Mouse (Mus musculus) lung, postnatal 25 days (tissue): ENCODE data around the gene Tdo2.

Source experiments
- DNase-seq: peaks from one replicate; pipeline ENCODE4 v3.0.0; 2022; ENCODE audit warnings: low spot score

The Tdo2 gene

GRCm38 (mm10) chr3:81943097-81943496 is 32.9 kb downstream of the Tdo2 start:
- DNase-seq: no peak

GRCm38 (mm10) chr3:81942341-81942740 is 33.7 kb downstream of the Tdo2 start:
- no peak for DNase-seq

- DNase-seq: peak; percentile 43
These were observed 37.1 kb downstream of the Tdo2 start for GRCm38 (mm10) chr3:81938924-81939323.

GRCm38 (mm10) chr3:81933348-81933747 is 42.7 kb downstream of the Tdo2 start:
- DNase-seq: no peak

GRCm38 (mm10) chr3:81932141-81933101 is 43.6 kb downstream of the Tdo2 start, which contains the start of gene Ctso:
Ctso (plus strand) TSS chr3:81932601.
- peak; percentile 92 for DNase-seq

- DNase-seq: no peak
These were observed 44.3 kb downstream of the Tdo2 start for GRCm38 (mm10) chr3:81931695-81932094.

GRCm38 (mm10) chr3:81929073-81929472 is 46.9 kb downstream of the Tdo2 start:
- DNase-seq: no peak

GRCm38 (mm10) chr3:81926764-81927325 is 49.2 kb downstream of the Tdo2 start:
- DNase-seq: no peak

GRCm38 (mm10) chr3:81925856-81926255 is 50.1 kb downstream of the Tdo2 start:
- DNase-seq: peak; percentile 34

GRCm38 (mm10) chr3:81924931-81925330 is 51.1 kb downstream of the Tdo2 start:
- peak; percentile 56 for DNase-seq

- peak; percentile 18 for DNase-seq
These were observed 53.1 kb downstream of the Tdo2 start for GRCm38 (mm10) chr3:81922910-81923309.

GRCm38 (mm10) chr3:81919681-81920080 is 56.3 kb downstream of the Tdo2 start:
- DNase-seq: no peak

GRCm38 (mm10) chr3:81918215-81918614 is 57.8 kb downstream of the Tdo2 start:
- DNase-seq: no peak

- DNase-seq: no peak
These were observed 58.6 kb downstream of the Tdo2 start for GRCm38 (mm10) chr3:81917354-81917935.

- no peak for DNase-seq
These were observed 59.8 kb downstream of the Tdo2 start for GRCm38 (mm10) chr3:81916030-81916686.

- DNase-seq: no peak
These were observed 65.5 kb downstream of the Tdo2 start for GRCm38 (mm10) chr3:81910286-81911036.
